Mouse (Mus musculus) CH12.LX (cell line): Measurements from ENCODE around the gene Igfbp3. TPM values are rescaled to one million over a fixed set of nuclear protein-coding genes. Genes with fewer than 3 reads are reported as not detected.

Source experiments
- DNase-seq: peaks from one replicate; pipeline ENCODE4 v3.0.0-alpha.2; 2013; ENCODE audit errors: extremely low read depth
- H3K27ac ChIP-seq: 2 replicates; pipeline ENCODE4 v1.5.1; 2012; ENCODE audit warnings: low read depth, mild to moderate bottlenecking, control low read depth, moderate library complexity; ENCODE audit not compliant: insufficient read depth
- H3K27me3 ChIP-seq: replicated peaks from 2 replicates; pipeline ENCODE3; 2012; ENCODE audit warnings: inconsistent platforms
- H3K36me3 ChIP-seq, 2 experiments: replicated peaks in 1 of 2; 2 replicates each; pipeline versions ENCODE3 to v1.6.1; 2012; ENCODE audit warnings: inconsistent platforms in 1 of 2, low read length in 1 of 2, mild to moderate bottlenecking in 1 of 2, mixed read lengths in 1 of 2, moderate library complexity in 1 of 2; ENCODE audit not compliant: control insufficient read depth in 1 of 2, insufficient read depth in 1 of 2
- H3K4me1 ChIP-seq, 2 experiments: 2 replicates each; pipeline ENCODE4 v1.6.1; 2012; ENCODE audit warnings: inconsistent platforms in 1 of 2, moderate library complexity in 1 of 2; ENCODE audit not compliant: insufficient read depth in 2 of 2, control insufficient read depth in 1 of 2
- H3K4me2 ChIP-seq: 2 replicates; pipeline ENCODE4 v1.6.1; 2012; ENCODE audit warnings: low read depth, mild to moderate bottlenecking, control low read depth; ENCODE audit not compliant: poor library complexity, insufficient read depth, severe bottlenecking
- H3K4me3 ChIP-seq, 3 experiments: fragments of 150-350 bp in 1 of 3; sonication (generic) in 1 of 3; replicated peaks in 1 of 3; 2 replicates each; pipeline versions ENCODE3 to v1.5.1; 2011 to 2012; ENCODE audit warnings: low read depth in 2 of 3, low read length in 2 of 3, mild to moderate bottlenecking in 2 of 3, moderate library complexity in 2 of 3, control low read depth in 1 of 3, improper control_type of control experiment in 1 of 3, inconsistent platforms in 1 of 3, mixed read lengths in 1 of 3; ENCODE audit not compliant: poor library complexity in 1 of 3
- H3K79me2 ChIP-seq: replicated peaks from 2 replicates; pipeline ENCODE4 v1.6.1; 2012; ENCODE audit warnings: mild to moderate bottlenecking, moderate library complexity; ENCODE audit not compliant: control insufficient read depth, poor library complexity, insufficient read depth, severe bottlenecking; ENCODE audit errors: extremely low read depth
- H3K9ac ChIP-seq: 2 replicates; pipeline ENCODE4 v1.6.1; 2012; ENCODE audit warnings: low read depth, mild to moderate bottlenecking, control low read depth, moderate library complexity; ENCODE audit not compliant: insufficient read depth
- H3K9me3 ChIP-seq: replicated peaks from 2 replicates; pipeline ENCODE3; 2012; ENCODE audit warnings: low read length, inconsistent platforms, mixed read lengths
- CHD1 ChIP-seq: IDR thresholded peaks from 2 replicates; pipeline ENCODE4 v1.6.1; 2012; ENCODE audit warnings: low read depth, low read length, improper control_type of control experiment, inconsistent platforms
- CHD2 ChIP-seq: IDR thresholded peaks from 2 replicates; pipeline ENCODE4 v1.6.1; 2011; ENCODE audit warnings: low read length, improper control_type of control experiment
- E2F4 ChIP-seq: IDR thresholded peaks from 2 replicates; pipeline ENCODE4 v1.6.1; 2011; ENCODE audit warnings: low read depth, low read length, improper control_type of control experiment; ENCODE audit not compliant: insufficient replicate concordance
- ELF1 ChIP-seq: IDR thresholded peaks from 2 replicates; pipeline ENCODE4 v1.6.1; 2014; ENCODE audit warnings: low read depth, mild to moderate bottlenecking, inconsistent platforms, low read length, improper control_type of control experiment
- EP300 ChIP-seq: IDR thresholded peaks from 2 replicates; pipeline ENCODE4 v1.6.1; 2011; ENCODE audit warnings: low read length, improper control_type of control experiment
- ETS1 ChIP-seq: conservative IDR thresholded peaks from 2 replicates; pipeline ENCODE4 v1.6.1; 2012; ENCODE audit warnings: low read depth, mild to moderate bottlenecking, inconsistent platforms, low read length, improper control_type of control experiment, moderate library complexity
- GABPA ChIP-seq: IDR thresholded peaks from 2 replicates; pipeline ENCODE4 v1.6.1; 2012; ENCODE audit warnings: low read depth, low read length, improper control_type of control experiment, inconsistent platforms; ENCODE audit not compliant: insufficient replicate concordance
- IRF4 ChIP-seq: IDR thresholded peaks from 2 replicates; pipeline ENCODE4 v1.6.1; 2014; ENCODE audit warnings: low read depth, mild to moderate bottlenecking, inconsistent platforms, low read length, improper control_type of control experiment
- JUN ChIP-seq: IDR thresholded peaks from 2 replicates; pipeline ENCODE4 v1.6.1; 2011; ENCODE audit warnings: low read depth, mild to moderate bottlenecking, low read length, improper control_type of control experiment, moderate library complexity; ENCODE audit not compliant: insufficient read depth
- KAT2A ChIP-seq: IDR thresholded peaks from 2 replicates; pipeline ENCODE4 v1.6.1; 2012; ENCODE audit warnings: low read length, improper control_type of control experiment, inconsistent platforms; ENCODE audit not compliant: insufficient replicate concordance
- MAFK ChIP-seq: IDR thresholded peaks from 2 replicates; pipeline ENCODE4 v1.6.1; 2011; ENCODE audit warnings: low read length, improper control_type of control experiment; ENCODE audit not compliant: insufficient replicate concordance
- MAX ChIP-seq: IDR thresholded peaks from 2 replicates; pipeline ENCODE4 v1.6.1; 2011; ENCODE audit warnings: low read length, improper control_type of control experiment
- MAZ ChIP-seq: IDR thresholded peaks from 2 replicates; pipeline ENCODE4 v1.6.1; 2012; ENCODE audit warnings: low read depth, mild to moderate bottlenecking, inconsistent platforms, low read length, improper control_type of control experiment, moderate library complexity
- MEF2A ChIP-seq: IDR thresholded peaks from 2 replicates; pipeline ENCODE4 v1.6.1; 2014; ENCODE audit warnings: low read depth, mild to moderate bottlenecking, inconsistent platforms, low read length, improper control_type of control experiment, borderline replicate concordance
- MYC ChIP-seq: IDR thresholded peaks from 2 replicates; pipeline ENCODE4 v1.6.1; 2011; ENCODE audit warnings: low read depth, mild to moderate bottlenecking, improper control_type of control experiment, low read length
- NELFE ChIP-seq: IDR thresholded peaks from 2 replicates; pipeline ENCODE4 v1.6.1; 2011; ENCODE audit warnings: low read depth, low read length, improper control_type of control experiment
- NRF1 ChIP-seq: IDR thresholded peaks from 2 replicates; pipeline ENCODE4 v1.6.1; 2014; ENCODE audit warnings: low read depth, mild to moderate bottlenecking, inconsistent platforms, low read length, improper control_type of control experiment, moderate library complexity
- POLR2A ChIP-seq: IDR thresholded peaks from 2 replicates; pipeline ENCODE4 v1.6.1; 2011; ENCODE audit warnings: low read depth, mild to moderate bottlenecking, improper control_type of control experiment, low read length
- POLR2AphosphoS2 ChIP-seq: IDR thresholded peaks from 2 replicates; pipeline ENCODE4 v1.6.1; 2011; ENCODE audit warnings: low read depth, low read length, improper control_type of control experiment
- RAD21 ChIP-seq: IDR thresholded peaks from 2 replicates; pipeline ENCODE4 v1.6.1; 2011; ENCODE audit warnings: low read depth, mild to moderate bottlenecking, low read length, improper control_type of control experiment, moderate library complexity
- RCOR1 ChIP-seq: conservative IDR thresholded peaks from 2 replicates; pipeline ENCODE4 v1.6.1; 2012; ENCODE audit warnings: low read depth, mild to moderate bottlenecking, inconsistent platforms, low read length, improper control_type of control experiment
- SIN3A ChIP-seq: IDR thresholded peaks from 2 replicates; pipeline ENCODE4 v1.6.1; 2012; ENCODE audit warnings: low read length, improper control_type of control experiment, inconsistent platforms
- SMC3 ChIP-seq: IDR thresholded peaks from 2 replicates; pipeline ENCODE4 v1.6.1; 2011; ENCODE audit warnings: low read depth, low read length, improper control_type of control experiment
- TBP ChIP-seq: conservative IDR thresholded peaks from 2 replicates; pipeline ENCODE4 v1.6.1; 2011; ENCODE audit warnings: low read depth, low read length, improper control_type of control experiment
- TCF12 ChIP-seq: IDR thresholded peaks from 2 replicates; pipeline ENCODE4 v1.6.1; 2014; ENCODE audit warnings: low read depth, mild to moderate bottlenecking, inconsistent platforms, low read length, improper control_type of control experiment
- UBTF ChIP-seq: IDR thresholded peaks from 2 replicates; pipeline ENCODE4 v1.6.1; 2012; ENCODE audit warnings: low read depth, mild to moderate bottlenecking, inconsistent platforms, low read length, improper control_type of control experiment, moderate library complexity
- USF1 ChIP-seq: IDR thresholded peaks from 2 replicates; pipeline ENCODE4 v1.6.1; 2014; ENCODE audit warnings: low read depth, mild to moderate bottlenecking, inconsistent platforms, low read length, improper control_type of control experiment
- ZC3H11A ChIP-seq: IDR thresholded peaks from 2 replicates; pipeline ENCODE4 v1.6.1; 2012; ENCODE audit warnings: low read depth, mild to moderate bottlenecking, inconsistent platforms, low read length, improper control_type of control experiment
- ZKSCAN1 ChIP-seq: IDR thresholded peaks from 2 replicates; pipeline ENCODE4 v1.6.1; 2012; ENCODE audit warnings: low read depth, inconsistent platforms, low read length, improper control_type of control experiment, borderline replicate concordance
- ZMIZ1 ChIP-seq: IDR thresholded peaks from 2 replicates; pipeline ENCODE4 v1.6.1; 2012; ENCODE audit warnings: low read depth, mild to moderate bottlenecking, inconsistent platforms, low read length, improper control_type of control experiment
- dilution Hi-C: fragments of 300-500 bp; cut with MboI; formaldehyde crosslinking; loops from 2 replicates; pipeline ENCODE4 v1.14.3; 2020; ENCODE audit warnings: low sequenced_read_pairs; ENCODE audit not compliant: extremely low pct_unique_long_range_greater_than_20kb, extremely low pct_ligation_motif_present
- in situ Hi-C: fragments of 300-500 bp; cut with MboI; formaldehyde crosslinking; loops from 3 replicates; pipeline ENCODE4 v1.14.3; 2019; ENCODE audit warnings: low sequenced_read_pairs, low pct_ligation_motif_present, low pct_unique_long_range_greater_than_20kb, mixed read lengths
- polyA plus RNA-seq: library from polyadenylated mRNA; unstranded; fragments of >175 nt; gene quantifications from 2 replicates; pipeline ENCODE4 v1.2.1, GENCODE M21; 2012; ENCODE audit warnings: low read depth; ENCODE audit not compliant: insufficient read length
- total RNA-seq, 2 experiments: library from RNA; depleted of rRNA; stranded (reverse); fragments of 300-350 nt in 1 of 2; fragments of >200 nt in 1 of 2; gene quantifications; 2 replicates each; pipeline ENCODE4 v1.2.3; 2012 to 2014

Igfbp3 gene
- total and polyA plus RNA-seq, 3 experiments = not detected

DNA sequence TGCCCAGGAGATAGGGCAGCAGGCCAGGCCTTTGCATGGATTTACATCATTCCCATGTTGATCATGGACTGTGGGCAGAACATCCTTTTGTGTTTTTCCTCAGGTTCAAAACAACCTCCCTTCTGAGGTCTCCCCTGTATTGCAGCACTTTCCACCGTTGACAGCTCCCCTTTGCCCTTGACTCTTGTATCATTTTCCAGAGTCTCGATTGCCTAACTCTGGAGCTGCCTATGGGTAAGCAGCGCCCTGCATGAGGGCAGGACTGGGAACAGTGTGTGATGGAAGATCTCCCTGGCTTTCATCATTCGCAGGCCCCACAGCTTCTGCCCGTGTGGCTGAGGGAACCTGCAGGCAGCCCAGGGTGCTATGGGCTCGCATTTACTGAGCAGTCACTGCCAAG is 21.0 kb downstream of the Igfbp3 start:
- Histone ChIP-seq H3K27ac (no peak overlapping the region), H3K36me3 (no peaks in the 10 kb centered on the region), H3K4me3 (no peak overlapping the region), H3K79me2 (no peaks in the 10 kb centered on the region), H3K9me3 (peaks cover 56% of the 10 kb centered on the region), H3K4me1 (no peaks in the 10 kb centered on the region), H3K27me3 (peaks cover 10% of the 10 kb centered on the region), H3K9ac (no peak overlapping the region), H3K4me2 (no peak overlapping the region)
- dilution Hi-C loops = no loop called here
- in situ Hi-C loops = no loop called here
- DNase-seq = no peak
- no peak for TF ChIP-seq UBTF
- TF ChIP-seq POLR2A = no peak
- no peak for TF ChIP-seq SMC3
- no peak for TF ChIP-seq IRF4
- no peak for TF ChIP-seq MEF2A
- TF ChIP-seq ZKSCAN1 = no peak
- TF ChIP-seq POLR2AphosphoS2 = no peak
- TF ChIP-seq CHD2 = no peak

DNA sequence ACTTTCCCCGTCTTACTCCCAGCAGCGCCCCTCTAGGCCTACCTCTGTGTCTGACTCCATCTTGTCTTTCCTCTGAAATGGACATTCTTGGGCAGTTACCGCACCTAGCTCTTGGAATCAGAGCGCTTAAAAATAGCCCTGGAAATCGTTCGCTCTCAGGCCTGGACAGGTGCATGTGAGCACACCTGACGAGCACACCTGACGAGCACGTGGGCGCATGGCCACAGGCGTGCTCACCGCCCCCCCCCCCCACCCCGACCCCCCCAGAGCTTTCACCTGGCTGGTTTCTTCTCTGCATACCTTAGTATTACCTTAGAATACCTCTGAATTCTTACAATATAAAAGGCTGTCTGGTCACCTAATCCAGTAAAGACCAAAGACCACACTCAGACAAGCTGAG is 25.3 kb downstream of the Igfbp3 start, which contains the start of gene Gm11985:
TSS of gene Gm11985 (minus strand) at position 101 of the 400 bp plus-strand sequence.
- no peak within 1 kb of the TSS for H3K27ac ChIP-seq
- in situ Hi-C loops = no loop called here
- H3K9me3 ChIP-seq = peaks cover 45% of the 10 kb centered on the region

DNA sequence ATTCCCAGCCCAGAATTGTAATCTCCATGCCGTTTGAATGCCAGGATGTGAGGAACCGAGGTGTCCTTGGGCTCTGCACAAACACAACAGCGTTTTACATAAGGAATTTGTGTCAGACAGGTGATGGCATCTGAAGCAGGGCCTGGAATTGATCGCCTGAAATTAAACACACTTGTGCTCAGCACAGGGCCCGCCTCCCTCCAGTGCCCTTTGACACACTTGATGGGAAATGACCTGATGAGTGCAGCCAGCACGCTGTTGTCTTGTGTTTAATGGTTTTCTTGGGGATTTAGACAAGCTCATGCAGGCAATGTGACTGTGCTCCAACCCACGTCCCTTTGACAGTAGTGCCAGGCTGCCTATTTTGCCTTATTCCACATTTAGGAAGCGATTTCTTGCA is 26.3 kb downstream of the Igfbp3 start:
- no peak overlapping the region for H3K9ac ChIP-seq
- no peaks in the 10 kb centered on the region for H3K4me1 ChIP-seq
- H3K36me3 ChIP-seq = no peaks in the 10 kb centered on the region
- H3K9me3 ChIP-seq = peaks cover 37% of the 10 kb centered on the region
- DNase-seq = no peak
- H3K4me2 ChIP-seq = no peak overlapping the region
- in situ Hi-C loops (no loop called here), dilution Hi-C loops (no loop called here)
- H3K27ac ChIP-seq = no peak overlapping the region
- H3K27me3 ChIP-seq = peaks cover 29% of the 10 kb centered on the region
- H3K79me2 ChIP-seq = no peaks in the 10 kb centered on the region
- no peak for TF ChIP-seq MAX
- TF ChIP-seq ZC3H11A = no peak
- TF ChIP-seq USF1 = no peak
- no peak for TF ChIP-seq MEF2A
- no peak for TF ChIP-seq ETS1
- no peak for TF ChIP-seq ZMIZ1
- no peak for TF ChIP-seq CHD2
- TF ChIP-seq EP300 = no peak
- TF ChIP-seq UBTF = no peak
- no peak for TF ChIP-seq TCF12
- no peak for TF ChIP-seq E2F4
- no peak for TF ChIP-seq CHD1
- no peak for TF ChIP-seq KAT2A
- no peak for TF ChIP-seq POLR2AphosphoS2
- TF ChIP-seq RAD21 = no peak
- TF ChIP-seq JUN = no peak
- TF ChIP-seq MYC = no peak
- TF ChIP-seq, all 38 proteins: peak for 0
- no peak overlapping the region for H3K4me3 ChIP-seq

More for the DNA sequence above, 25.3 kb downstream of the Igfbp3 start, which contains the start of gene Gm11985:
- TF ChIP-seq CHD1 (no peak), MAZ (no peak), NRF1 (no peak), RCOR1 (no peak), ETS1 (no peak), SIN3A (no peak), GABPA (no peak), MAFK (no peak), TBP (no peak), SMC3 (no peak), KAT2A (no peak), IRF4 (no peak), ZMIZ1 (no peak), ELF1 (no peak), TCF12 (no peak), NELFE (no peak), ZKSCAN1 (no peak)
- TF ChIP-seq, all 38 proteins: peak for 0
- no peaks in the 10 kb centered on the region for H3K4me1 ChIP-seq
- dilution Hi-C loops = no loop called here
- DNase-seq = no peak
- H3K9ac ChIP-seq = no peak within 1 kb of the TSS
- no peaks in the 10 kb centered on the region for H3K79me2 ChIP-seq
- H3K4me3 ChIP-seq = no peak within 1 kb of the TSS
- H3K36me3 ChIP-seq = no peaks in the 10 kb centered on the region
- H3K27me3 ChIP-seq = peaks cover 24% of the 10 kb centered on the region
- H3K4me2 ChIP-seq = no peak within 1 kb of the TSS
